Mouse (Mus musculus) stomach, postnatal 0 days (tissue): ENCODE data around the gene Lbp.

Experiments used
- CTCF ChIP-seq: IDR thresholded peaks from 2 replicates; pipeline ENCODE4 v1.5.1; 2016; ENCODE audit warnings: antibody characterized with exemption, low read depth, mild to moderate bottlenecking, moderate library complexity
- EP300 ChIP-seq: optimal IDR thresholded peaks from 2 replicates; pipeline ENCODE3; 2016; ENCODE audit warnings: antibody characterized with exemption

DNA sequence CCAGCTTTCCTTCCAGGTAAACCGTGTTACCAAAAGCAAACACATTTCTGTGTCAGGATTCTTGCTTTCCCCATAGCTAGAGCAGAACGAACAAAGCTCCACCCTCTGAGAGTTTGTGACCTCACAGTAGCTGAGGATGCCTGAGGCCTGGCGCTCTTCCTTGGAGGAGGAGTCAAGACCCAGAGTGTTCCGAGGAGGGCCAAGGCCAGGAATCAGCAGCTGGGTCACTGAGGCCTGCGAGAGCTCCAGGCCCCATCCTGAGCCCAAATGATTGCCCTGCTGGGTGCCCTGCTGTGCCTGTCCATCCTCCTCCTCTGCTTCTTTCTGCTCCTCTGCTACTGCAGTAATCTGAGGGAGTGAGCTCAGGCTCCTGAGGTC is 63.9 kb downstream of the Lbp start:
- no peak for TF ChIP-seq CTCF
- TF ChIP-seq EP300, result no peak
